Mouse (Mus musculus) heart, adult 18-20 months (tissue): ENCODE measurements around the gene Ada. TPM values are rescaled to one million over a fixed set of nuclear protein-coding genes. Genes with fewer than 3 reads are reported as not detected.

Experiments
- DNase-seq, 2 experiments: peaks; one replicate each; pipeline ENCODE4 v3.0.0; 2021 to 2022; ENCODE audit warnings: mixed read lengths in 1 of 2
- total RNA-seq, 2 experiments: library from RNA; stranded (reverse); gene quantifications; 2 replicates each; pipeline ENCODE4 v1.2.3; 2021

The Ada gene
- total RNA-seq, 2 experiments from 2014 or later, result 1.1 to 1.3 TPM

DNA sequence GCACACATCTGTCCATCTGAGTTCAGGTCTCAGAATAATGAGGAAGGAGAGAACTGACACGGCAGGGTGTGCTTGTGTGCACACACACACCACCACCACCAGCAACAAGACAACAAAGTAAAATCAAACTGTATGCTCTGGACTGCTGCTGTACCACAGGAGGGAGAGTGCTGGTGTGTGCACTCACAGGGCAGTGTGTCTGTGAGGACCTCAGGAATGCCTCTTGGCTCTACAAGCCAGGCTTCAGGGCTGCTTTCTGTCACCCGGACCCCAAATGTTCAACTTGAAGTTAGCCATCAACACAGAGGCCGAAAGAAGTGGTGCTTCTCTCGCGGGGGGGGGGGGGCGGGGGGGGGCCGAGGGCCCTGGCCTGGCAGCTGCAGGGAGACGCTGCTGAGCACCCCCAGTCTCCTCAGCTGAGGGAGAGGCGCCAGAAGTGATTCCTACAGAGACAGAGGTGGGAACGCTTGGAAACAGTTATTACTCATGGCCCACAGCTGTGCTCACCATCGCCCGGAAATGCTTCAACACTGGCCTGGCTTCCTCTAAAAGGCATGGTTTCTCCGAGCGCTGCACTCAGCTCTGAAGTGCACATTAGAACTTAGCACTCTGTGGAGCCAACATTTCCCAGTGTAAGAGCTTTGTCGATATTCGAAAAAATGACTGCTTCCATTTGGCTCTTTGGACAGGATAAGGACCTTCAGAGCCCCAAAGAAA, 52.1 kb downstream of the Ada start:
- peak; percentile 66 to 71 for DNase-seq

DNA sequence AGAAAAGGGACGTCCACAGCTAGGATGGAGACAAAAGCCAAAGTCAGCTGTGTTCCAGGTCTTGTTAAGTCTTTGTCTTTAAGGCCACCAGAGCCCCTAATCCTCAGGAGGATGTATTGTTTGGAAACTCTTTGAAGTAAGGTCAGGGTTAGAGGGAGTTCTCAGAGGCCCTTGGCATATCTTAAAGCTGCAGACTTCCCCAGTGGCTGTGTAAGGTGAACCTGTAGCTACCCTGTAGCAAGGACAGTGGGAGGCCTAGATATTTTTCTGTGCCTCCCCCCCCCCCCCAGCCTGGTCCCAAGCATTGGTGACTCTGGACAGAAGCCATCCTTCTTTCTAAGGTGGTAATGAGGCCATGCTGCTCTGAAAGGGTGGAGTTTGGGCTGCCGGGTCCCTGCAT, 53.3 kb downstream of the Ada start:
- peak in 1 of 2 experiments; percentile 25 for DNase-seq

DNA sequence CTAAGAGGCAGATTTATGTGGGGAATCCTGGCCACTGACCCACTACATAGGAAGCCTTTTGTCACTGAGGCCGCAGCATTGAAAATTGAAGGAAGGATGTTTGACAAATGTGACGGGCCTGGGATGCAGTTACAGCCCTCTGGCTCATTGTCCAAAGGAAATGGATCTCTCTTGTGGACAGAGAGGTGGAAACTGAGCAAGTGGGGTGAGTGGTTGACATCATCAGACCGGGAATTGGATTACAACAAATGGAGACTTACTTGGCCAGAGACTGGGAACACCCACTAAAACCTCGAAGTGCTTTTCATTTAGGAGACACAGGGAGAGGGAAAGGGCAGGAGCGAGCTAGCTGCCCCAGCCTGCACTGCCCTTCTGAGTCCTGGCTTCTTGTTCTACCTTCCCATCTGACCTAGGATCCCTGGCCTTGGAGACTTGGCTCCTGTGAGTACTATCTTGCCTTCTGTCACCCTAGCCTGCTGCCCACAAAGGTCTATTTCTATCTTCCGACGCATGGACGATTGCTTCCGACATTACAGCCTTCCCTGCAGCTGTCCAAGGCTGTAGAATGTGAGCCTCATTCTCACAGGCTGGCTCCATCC, 56.2 kb downstream of the Ada start:
- peak; percentile 70 to 78 for DNase-seq

DNA sequence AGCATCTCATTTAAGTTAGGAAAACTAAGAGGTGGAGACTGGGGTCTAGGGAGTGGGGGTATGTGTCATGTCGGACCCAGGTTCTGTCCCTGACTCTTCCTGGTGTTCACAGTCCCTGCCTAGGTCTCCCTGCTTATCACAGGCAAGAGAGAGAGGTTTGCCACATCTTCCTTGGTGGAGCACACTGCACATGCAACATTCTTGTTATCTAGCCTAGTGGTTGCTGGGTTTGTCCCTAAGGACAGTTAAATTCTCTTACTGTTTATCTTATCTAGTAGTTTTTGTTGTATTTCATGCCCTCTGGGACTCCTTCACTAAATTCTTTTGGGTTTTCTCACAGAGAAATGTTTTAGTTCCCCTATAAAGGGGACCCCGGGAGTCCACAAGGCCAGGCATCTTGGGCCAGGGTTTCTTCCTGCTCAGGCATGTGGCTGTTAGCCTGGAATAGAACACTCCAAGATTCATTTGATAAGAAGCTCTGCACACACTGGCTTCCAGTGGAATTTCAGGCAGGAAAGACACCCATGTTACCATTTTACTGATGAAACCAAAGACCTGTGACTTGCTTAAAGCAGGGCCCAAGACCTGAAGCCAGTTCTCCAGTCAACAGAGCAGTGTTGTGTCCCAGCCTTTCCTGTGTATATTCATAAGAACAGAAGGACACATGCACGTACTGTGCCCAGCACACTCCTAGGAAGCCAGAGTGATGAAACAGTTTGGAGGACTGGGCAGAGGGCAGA, 57.0 kb downstream of the Ada start:
- DNase-seq, result peak in 1 of 2 experiments; percentile 54

DNA sequence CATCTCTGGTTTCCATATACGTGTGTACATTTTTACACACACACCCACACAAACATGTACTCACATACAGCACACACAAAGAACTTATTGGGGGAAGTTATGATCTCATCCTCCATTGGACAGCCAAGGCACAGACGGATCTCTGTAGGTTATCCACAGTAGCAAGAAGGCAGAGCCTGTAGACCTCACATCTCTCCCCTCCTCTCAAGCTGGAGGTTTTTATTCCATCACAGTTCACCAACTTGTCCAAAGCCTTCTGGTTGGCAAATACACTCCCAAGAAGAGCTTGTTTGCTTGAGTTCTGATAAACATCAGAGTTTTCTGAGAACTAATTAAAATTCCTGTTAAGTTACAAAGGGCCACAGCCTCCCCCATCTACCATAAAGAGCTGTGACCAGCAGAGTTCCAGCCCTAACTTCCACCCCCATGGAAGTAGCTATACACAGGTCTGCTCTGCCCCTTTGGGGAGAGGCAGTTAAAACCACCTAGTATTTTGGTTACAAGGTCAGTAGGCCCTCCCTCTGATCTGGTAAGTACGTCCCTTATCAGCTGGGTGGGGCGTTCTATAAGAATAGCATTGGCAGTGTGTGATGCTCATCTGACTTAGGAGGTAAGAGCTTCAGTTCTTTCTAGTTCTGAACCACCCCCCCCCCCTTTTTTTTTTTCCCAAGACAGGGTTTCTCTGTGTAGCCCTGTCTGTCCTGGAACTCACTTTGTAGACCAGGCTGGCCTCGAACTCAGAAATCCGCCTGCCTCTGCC, 58.0 kb downstream of the Ada start:
- DNase-seq, result no peak

DNA sequence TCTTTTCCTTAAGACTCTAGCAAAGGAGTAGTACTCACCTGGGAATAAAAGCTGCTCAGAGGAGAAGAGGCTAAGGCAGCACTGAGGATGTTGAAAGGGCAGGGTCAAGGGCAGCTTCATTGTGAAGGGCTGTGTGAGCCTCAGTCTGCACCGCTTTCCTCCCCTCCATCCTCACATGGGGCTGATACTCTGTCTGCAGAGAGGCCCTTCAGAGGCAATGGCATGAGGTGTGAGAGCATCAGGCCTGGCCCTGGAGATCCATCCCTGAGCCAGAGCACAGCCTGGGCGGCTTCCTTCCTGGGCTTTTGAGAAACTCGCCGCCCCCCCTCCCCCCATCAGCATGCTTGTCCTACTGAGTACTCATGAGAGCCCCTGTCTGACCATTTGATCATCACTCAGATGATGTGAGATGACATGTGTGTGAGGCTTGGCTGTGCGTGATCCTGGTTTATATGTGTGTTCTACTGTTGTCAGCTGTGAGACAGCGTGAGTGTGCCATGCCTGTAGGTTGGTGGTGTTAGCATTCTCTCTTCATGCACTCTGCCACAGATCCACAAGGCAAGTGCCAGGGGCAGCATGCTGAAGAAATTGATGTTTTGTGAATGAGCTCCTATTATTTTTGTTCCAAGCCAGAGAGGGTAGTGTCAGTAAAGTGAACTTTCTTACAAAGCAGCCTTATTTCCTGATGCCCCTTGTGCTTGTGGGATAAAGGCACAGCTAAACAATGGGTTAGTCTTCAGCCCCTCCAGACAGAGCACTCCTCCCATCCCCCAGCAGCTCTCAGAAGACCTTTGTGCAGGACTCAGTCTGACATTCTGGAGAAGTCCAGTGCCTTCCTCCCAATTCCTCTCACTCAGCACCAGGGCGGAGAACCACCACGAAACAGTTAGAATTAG, 59.4 kb downstream of the Ada start:
- no peak for DNase-seq

DNA sequence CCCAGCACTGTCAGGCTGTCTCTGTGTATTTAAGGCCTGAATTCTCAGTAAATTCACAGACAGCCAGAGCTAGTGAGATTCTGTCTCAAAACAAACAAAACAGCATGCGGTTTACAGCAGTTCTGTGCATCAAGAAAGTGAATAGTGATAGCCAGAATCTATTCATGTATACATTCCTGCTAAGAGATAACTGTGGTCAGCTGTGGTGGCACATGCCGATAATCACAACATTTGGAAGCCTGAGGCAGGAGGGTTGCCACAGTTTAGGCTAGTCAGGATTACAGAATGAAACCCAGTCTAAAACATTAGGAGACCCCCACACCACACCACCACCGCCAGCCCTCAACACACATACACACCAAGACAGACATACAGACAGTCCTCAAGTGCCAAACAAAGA, 60.3 kb downstream of the Ada start:
- DNase-seq, result no peak

DNA sequence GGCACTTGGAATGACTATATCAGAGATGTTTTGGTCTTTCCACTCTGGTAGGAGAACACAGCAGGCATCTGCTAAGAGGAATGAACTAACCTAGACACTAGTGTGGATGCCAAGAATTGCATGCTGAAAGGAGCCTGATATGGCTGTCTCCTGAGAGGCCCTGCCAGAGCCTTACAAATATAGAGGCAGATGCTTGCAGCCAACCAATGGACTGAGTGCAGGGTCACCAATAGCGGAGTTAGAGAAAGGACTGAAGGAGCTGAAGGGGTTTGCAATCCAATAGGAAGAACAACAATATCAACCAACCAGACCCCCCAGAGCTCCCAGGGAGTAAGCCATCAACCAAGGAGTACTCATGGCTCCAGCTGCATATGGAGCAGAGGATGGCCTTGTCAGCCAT, 61.7 kb downstream of the Ada start:
- peak; percentile 51 to 52 for DNase-seq

DNA sequence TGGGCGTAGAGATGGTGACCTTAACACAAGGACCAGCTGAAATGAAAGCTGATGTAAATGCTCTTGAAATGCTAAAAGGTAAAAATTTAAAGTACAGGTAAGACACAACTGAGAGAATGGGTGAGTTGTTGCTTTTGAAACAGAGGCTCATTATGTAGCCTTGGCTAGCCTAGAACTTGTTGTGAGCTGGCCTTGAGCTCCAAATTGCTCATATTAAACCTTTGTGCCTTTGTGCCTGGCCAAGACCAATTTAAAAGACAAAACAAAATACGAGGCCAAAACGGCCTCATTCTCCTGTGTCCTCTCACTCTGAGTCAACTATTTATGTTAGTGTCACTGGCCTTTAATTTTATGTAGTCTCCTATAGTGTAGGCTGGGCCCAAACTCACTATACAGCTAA, 63.2 kb downstream of the Ada start:
- DNase-seq, result no peak

DNA sequence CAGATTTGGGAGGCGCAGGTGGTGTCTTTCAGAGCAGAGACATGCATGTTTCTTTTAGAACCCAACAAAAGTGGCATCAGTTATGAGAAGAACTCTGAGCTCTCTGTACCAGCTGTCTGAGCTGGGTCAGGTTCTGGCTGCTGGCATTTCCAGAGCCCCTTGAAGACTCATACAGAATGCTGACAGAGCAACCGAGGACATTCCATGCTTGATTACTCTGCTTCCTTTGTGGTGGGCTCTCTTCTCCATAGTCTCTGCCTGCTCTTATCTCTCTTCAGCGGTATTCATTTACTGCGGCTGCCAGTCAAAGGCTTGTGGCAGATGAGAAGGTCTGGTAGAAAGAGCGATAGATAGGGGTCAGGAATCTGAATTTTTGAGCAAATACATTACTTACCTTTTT, 63.8 kb downstream of the Ada start:
- no peak for DNase-seq

DNA sequence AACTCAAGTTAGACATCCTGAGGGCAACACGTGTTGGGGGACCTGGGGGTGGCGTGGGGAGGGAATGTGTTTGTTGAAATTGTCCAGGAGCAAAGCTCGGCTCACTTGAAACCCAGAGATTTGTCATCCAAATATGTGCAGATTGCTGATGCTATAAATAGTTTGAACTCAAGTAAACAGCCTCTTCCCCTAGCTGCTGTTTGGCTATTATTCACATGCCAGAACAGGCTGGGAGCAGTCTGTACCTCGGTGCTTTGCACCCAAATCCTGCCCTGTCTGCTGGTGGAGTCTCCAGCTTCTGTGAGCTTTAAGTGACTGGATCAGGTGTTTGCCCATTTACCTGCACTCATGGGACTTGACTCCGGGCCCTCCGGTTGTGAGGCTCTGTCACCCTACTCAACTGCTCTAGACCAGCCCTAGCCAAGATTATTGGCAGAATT, 64.3 kb downstream of the Ada start:
- DNase-seq, result peak; percentile 79 to 86

DNA sequence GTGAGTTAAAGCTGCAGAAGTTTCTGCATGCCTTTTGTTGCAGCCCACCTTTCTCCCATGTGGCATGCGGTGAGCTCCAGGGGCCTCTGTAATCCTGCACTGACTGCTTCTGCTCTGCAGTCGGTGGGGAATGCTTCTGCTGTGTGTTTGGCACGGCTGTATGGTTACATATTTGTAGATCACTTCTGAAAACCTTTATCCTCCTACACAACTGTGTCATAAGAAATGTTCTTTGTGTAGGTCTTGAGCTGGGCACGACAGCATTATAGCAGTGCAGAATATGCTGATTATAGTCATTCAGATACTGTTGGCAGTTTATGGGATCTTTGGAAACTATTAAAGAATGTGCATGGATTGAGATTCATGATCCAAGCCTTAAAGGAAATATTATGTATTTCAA, 64.8 kb downstream of the Ada start:
- peak in 1 of 2 experiments; percentile 47 for DNase-seq

DNA sequence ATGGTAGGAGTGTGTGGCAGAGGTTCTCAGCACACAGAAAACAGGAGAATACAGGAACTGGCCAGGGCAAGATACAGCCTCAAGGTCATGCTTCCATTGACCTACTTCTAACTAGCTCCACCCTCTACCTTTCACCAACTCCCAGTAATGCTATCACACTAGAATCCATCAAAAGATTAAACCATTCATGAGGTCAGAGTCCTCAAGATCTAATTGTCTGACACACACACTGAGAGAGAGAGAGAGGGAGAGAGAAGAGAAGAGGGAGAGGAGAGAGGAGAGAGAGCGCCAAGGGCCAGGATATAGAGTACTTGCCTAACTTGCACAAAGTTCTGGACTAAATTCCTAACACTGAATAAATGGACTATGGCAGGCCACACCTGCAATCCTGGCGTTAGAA, 67.7 kb downstream of the Ada start:
- DNase-seq, result no peak

DNA sequence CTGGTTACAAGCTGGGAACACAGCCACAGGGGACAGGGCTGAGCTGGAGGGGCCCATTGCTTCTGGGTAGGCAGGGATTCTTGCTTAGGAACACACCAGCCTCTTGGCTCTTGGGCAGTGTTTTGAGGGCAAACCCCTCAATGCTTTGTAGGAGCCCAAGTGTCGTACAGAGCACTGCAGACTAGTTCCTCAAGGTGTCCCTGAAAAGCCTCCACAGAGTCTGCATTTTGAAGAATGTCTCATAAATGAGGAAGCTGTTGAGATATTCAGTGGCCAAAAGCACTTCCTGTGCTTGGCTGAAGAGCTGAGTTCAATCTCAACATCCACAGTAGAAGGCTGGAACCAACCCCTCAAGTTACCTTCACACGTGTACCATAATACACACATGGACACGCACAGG, 73.3 kb downstream of the Ada start:
- peak in 1 of 2 experiments; percentile 36 for DNase-seq

Other genes with a start within 250 kb of the Ada start
- not detected for gene Hnf4a, start 243.4 kb downstream of the Ada start, total RNA-seq
- 10 to 100 TPM; 12.0 to 16.8 TPM for gene Ttpal, start 147.9 kb downstream of the Ada start, total RNA-seq
- gene Serinc3, start 105.1 kb downstream of the Ada start, total RNA-seq, result 100 to 1,000 TPM; 284 to 364 TPM
- 100 to 1,000 TPM; 219 to 232 TPM for gene Pkig, start 91.9 kb downstream of the Ada start, total RNA-seq
- gene Ccn5, start 70.6 kb upstream of the Ada start, total RNA-seq, result 1 to 10 TPM in 1 of 2 experiments, under 1 TPM in 1; 0.80 to 1.6 TPM
- gene Kcnk15, start 103.4 kb upstream of the Ada start, total RNA-seq, result not detected
- gene Rims4, start 168.4 kb upstream of the Ada start, total RNA-seq, result 1 to 10 TPM; 2.0 to 2.2 TPM
- gene Ywhab, start 244.7 kb upstream of the Ada start, total RNA-seq, result 10 to 100 TPM; 75.9 to 82.7 TPM